Mouse (Mus musculus) heart, adult 10 weeks (tissue): Measurements from ENCODE around the gene Lmf1. TPM values are rescaled to one million over a fixed set of nuclear protein-coding genes. Genes with fewer than 3 reads are reported as not detected.

Experiments used
- polyA plus RNA-seq: library from polyadenylated mRNA; stranded (reverse); fragments of 350-450 nt; fragmentation: Illumina TruSeq; extraction: RNeasy Lipid Tissue Mini Kit (QIAGEN cat#74804); gene quantifications from one replicate; pipeline ENCODE4 v1.2.3, GENCODE M21; 2014; ENCODE audit warnings: low read depth, low replicate concordance

Lmf1 gene
- 26.1 TPM for polyA plus RNA-seq

DNA sequence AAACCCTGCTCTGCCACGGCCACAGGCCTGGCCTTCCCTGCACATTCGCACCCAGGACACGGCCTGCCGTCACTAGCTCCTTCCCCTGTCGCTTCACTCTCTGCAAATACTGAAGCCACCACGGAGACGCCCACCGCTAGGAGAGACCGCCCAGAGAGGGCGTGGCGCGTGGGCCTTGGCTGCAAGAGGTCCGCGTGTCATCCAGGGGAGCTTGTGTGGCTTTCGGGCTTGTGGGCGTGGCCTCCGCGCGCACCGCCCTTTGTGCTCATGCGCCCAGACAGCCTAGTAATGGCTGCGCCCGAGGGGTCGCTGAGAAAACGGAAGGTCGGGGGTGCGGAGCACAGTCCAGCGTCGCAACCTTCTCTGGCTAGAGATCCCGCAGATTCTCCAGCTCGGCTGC, at the start of gene Lmf1:
Gene Lmf1 (plus strand): TSS at position 166 of the 400 bp plus-strand sequence.

DNA sequence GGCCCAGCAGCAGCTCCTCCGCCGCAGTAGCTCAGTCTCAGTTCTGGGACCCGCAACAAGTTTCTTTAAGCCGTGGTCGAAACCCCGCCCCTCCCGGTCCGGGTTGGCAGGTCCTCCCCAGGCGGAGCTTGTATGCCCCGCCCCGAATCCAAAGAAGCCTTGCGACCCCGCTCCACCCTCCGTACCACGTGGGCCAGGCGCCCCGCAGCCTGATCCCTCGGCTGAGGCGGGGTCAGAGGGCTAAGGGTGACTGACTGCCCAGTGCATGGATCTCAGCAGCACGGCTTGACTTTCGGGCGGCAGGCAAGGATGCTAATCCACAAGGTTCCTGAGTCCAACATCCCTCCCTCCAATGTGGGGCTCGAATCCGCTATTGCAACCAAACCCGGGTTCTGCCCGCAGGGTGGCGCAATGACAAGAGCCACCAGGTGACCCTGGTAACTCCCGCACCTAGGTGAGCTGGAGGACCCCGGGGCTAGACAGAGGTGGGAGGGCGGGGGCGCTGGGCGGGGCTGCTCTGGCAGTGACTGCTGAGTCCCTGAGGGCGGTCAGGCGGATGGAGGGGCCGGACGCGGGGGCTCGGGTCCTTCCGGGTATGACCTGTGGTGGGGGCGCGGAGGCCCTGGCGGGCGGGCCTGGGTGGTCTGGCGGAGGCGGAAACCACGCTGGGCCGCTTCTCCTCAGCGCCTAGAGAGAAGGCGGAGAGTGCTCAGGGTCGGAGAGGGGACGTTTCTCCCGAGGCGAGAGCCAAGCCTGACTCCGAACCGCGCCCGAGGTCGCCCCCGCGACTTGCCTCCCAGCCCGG, 8.0 kb upstream of the Lmf1 start, which contains the start of gene Sox8:
Gene Sox8 (minus strand): TSS at position 39 of the 805 bp plus-strand sequence.

Other genes with a start within 250 kb of the Lmf1 start
- gene Tpsab1, start 233.5 kb upstream of the Lmf1 start, polyA plus RNA-seq = 0.39 TPM
- 2.8 TPM for gene Tpsb2, start 212.8 kb upstream of the Lmf1 start, polyA plus RNA-seq
- not detected for gene Tpsg1, start 209.8 kb upstream of the Lmf1 start, polyA plus RNA-seq
- gene Cacna1h, start 145.3 kb upstream of the Lmf1 start, polyA plus RNA-seq = 13.6 TPM
- gene Tekt4, start 124.5 kb upstream of the Lmf1 start, polyA plus RNA-seq = 0.29 TPM
- not detected for gene Sstr5, start 81.8 kb upstream of the Lmf1 start, polyA plus RNA-seq
- gene Sox8, start 8.4 kb upstream of the Lmf1 start, polyA plus RNA-seq = 0.42 TPM
- gene Gng13, start 138.1 kb downstream of the Lmf1 start, polyA plus RNA-seq = 0.99 TPM
- 1.4 TPM for gene Chtf18, start 148.3 kb downstream of the Lmf1 start, polyA plus RNA-seq
- 9.4 TPM for gene Rpusd1, start 148.6 kb downstream of the Lmf1 start, polyA plus RNA-seq
- gene Mslnl, start 157.0 kb downstream of the Lmf1 start, polyA plus RNA-seq = not detected
- gene Msln, start 175.3 kb downstream of the Lmf1 start, polyA plus RNA-seq = 18.6 TPM
- gene Narfl, start 194.7 kb downstream of the Lmf1 start, polyA plus RNA-seq = 41.3 TPM
- 15.1 TPM for gene Haghl, start 206.6 kb downstream of the Lmf1 start, polyA plus RNA-seq
- 0.26 TPM for gene Ccdc78, start 207.5 kb downstream of the Lmf1 start, polyA plus RNA-seq
- gene Fam173a, start 213.8 kb downstream of the Lmf1 start, polyA plus RNA-seq = 41.4 TPM
- gene AC134908.4, start 216.6 kb downstream of the Lmf1 start, polyA plus RNA-seq = not detected
- gene Metrn, start 218.1 kb downstream of the Lmf1 start, polyA plus RNA-seq = 31.5 TPM
- gene Fbxl16, start 230.0 kb downstream of the Lmf1 start, polyA plus RNA-seq = 2.1 TPM
- gene Wdr24, start 244.5 kb downstream of the Lmf1 start, polyA plus RNA-seq = 11.2 TPM
- gene Jmjd8, start 249.8 kb downstream of the Lmf1 start, polyA plus RNA-seq = 31.6 TPM